Mouse (Mus musculus): ENCODE results near the gene Olfr773. TPM values are rescaled to one million over a fixed set of nuclear protein-coding genes. Genes with fewer than 3 reads are reported as not detected.
A peak's percentile ranks its signal among the peaks of the same experiment; 100 is the strongest.
"Not testable (repeated sequence)": the region's sequence is repeated elsewhere in the genome, so short reads cannot be mapped to it uniquely, and the experiment has no call there.

The Olfr773 gene
- not detected for total RNA-seq (2021)
- long read RNA-seq, experiment 1 = 0 reads
- long read RNA-seq, experiment 2 = 0 reads

DNA sequence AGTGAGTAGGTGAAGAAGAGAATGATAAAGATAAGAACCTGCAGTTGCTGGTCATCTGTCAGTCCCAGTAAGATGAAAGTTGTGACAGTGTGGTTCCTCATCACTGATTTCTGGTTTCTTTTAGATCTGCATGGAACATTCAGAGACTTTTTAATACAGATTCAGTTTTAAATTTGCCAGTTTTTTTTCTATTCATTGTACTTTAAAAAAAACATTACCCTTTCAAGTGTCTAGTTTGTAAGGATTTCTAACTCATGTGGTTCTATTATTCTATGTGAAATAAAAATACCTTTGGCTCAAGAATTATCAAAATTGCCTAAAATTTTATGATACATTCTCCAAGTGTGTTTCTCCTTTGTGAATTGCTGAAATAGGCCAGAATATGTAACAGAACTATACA is at the start of gene Olfr773:
TSS of gene Olfr773 (minus strand) at position 101 of the 400 bp plus-strand sequence.
- not testable (repeated sequence) for DNase-seq (ENCODE audit: low spot score in 2 of 2)

DNA sequence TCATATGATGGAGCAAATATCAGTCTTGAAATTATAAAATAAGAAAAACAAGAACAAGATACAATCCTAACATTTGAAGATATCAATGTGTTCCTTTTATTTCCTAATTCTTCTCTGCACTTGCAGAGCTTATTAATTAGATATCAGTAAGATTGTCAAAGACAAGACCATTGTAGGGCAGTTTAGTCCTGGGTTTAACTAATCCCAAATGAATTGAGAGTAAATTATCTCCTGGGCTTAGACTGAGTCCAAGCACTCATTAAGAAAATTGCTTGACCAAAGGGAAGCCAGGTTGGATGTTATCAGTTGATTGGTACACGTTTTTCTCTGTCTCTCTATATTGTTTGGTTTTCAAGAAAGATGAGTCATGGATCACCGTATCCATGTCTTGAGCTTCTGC is 48.7 kb upstream of the Olfr773 start, which contains the start of gene Olfr774:
TSS of gene Olfr774 (plus strand) at position 301 of the 400 bp plus-strand sequence.
- DNase-seq (ENCODE audit: low spot score in 2 of 2) = no peak

DNA sequence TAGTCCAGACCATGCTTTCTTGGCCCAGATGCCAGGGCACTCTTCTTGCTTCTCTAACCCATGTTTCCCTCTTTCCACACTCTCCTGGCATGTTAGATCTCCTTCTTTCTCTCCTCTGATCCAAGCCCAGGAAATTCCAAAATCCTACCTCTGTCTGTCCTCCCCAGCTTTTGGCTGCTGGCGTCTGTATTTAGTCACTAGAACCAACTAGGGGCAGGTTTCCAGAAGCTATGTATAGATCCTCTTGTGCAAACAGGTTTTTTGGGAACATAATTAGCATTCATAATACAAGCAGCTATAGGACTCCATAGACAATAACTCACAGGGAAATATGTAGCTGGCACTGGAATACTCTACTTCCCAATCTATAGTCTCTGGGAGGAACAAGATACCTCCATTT is 43.5 kb upstream of the Olfr773 start:
- peak; percentile 3 to 6 for DNase-seq (ENCODE audit: low spot score in 2 of 2)

DNA sequence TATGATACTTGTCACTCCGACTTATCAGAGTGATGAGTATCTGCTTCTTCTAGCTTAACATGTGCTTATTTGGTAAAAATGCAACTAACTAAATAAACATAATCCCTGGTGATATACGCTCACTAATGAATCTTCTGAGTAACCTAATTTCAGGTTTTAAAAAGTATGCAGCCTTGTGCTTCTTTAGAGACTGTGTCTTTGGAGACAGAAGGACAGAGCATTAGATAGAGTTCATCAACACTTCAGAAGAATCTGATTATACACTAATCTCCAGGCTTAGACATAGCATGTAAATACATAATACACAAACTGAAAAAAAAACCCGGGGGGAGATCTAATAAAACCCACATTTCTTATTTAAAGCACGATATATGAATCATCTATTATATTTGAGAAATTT is 9.4 kb downstream of the Olfr773 start, which contains the start of gene Olfr772:
TSS of gene Olfr772 (minus strand) at position 101 of the 400 bp plus-strand sequence.
- not testable (repeated sequence) for DNase-seq (ENCODE audit: low spot score in 2 of 2)

DNA sequence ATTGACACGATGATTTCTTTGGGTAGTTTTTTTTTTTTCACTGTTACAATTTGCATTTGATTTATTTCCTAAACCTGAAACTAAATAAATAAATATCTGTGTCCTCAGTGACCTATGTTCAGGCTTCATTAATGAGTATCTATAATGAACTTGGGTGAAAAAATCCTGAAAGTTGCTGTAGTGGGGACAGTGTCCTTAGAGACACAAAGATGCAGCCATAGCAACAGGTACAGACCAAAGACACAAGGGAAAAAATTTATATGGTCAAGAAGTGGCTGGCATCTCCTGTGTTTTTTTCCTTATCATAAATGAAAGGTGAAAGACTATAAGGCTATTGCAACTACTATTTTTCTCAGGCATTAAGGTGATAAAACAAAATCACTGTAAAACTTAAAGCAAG is 22.6 kb downstream of the Olfr773 start, which contains the start of gene Olfr771:
TSS of gene Olfr771 (minus strand) at position 101 of the 400 bp plus-strand sequence.
- DNase-seq (ENCODE audit: low spot score in 2 of 2) = no peak

DNA sequence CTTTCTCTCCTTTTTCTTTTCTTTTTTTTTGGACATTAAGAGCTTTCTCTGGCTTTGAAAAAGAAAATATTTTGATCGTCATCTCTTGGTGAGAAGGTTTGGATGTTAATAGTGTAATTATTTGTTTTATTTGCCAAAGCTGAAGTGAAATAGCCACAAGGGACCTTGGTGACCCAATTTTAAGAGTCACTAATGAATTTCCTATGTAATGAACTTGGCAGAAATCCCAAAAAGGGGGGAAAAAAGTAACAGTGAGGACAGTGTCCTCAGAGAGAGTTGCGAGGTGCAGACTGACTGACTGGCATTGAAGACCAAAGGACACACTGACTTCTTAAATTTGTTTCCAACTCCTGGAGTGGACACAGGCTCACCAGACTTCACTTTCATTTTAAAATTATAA is 48.3 kb downstream of the Olfr773 start, which contains the start of gene Olfr770:
TSS of gene Olfr770 (minus strand) at position 101 of the 400 bp plus-strand sequence.
- no peak for DNase-seq (ENCODE audit: low spot score in 2 of 2)

Other genes with a start within 250 kb of the Olfr773 start
- gene Mettl7b, start 226.4 kb downstream of the Olfr773 start, total RNA-seq (2021) = not detected
- not detected for gene Olfr9, start 198.0 kb downstream of the Olfr773 start, total RNA-seq (2021)
- gene Olfr763, start 176.6 kb downstream of the Olfr773 start, total RNA-seq (2021) = not detected
- not detected for gene Olfr764-ps1, start 147.5 kb downstream of the Olfr773 start, total RNA-seq (2021)
- not detected for gene Olfr765, start 137.4 kb downstream of the Olfr773 start, total RNA-seq (2021)
- gene Olfr766-ps1, start 118.4 kb downstream of the Olfr773 start, total RNA-seq (2021) = not detected
- not detected for gene Olfr767, start 104.5 kb downstream of the Olfr773 start, total RNA-seq (2021)
- gene Olfr768, start 88.0 kb downstream of the Olfr773 start, total RNA-seq (2021) = not detected
- gene Olfr769, start 69.6 kb downstream of the Olfr773 start, total RNA-seq (2021) = not detected
- gene Olfr770, start 48.4 kb downstream of the Olfr773 start, total RNA-seq (2021) = not detected
- gene Olfr771, start 22.7 kb downstream of the Olfr773 start, total RNA-seq (2021) = not detected
- gene Olfr772, start 9.5 kb downstream of the Olfr773 start, total RNA-seq (2021) = not detected
- gene Olfr774, start 48.8 kb upstream of the Olfr773 start, total RNA-seq (2021) = not detected
- not detected for gene Olfr775, start 61.0 kb upstream of the Olfr773 start, total RNA-seq (2021)
- gene Olfr776, start 71.7 kb upstream of the Olfr773 start, total RNA-seq (2021) = not detected
- gene Olfr777, start 84.1 kb upstream of the Olfr773 start, total RNA-seq (2021) = not detected
- not detected for gene Olfr780, start 130.7 kb upstream of the Olfr773 start, total RNA-seq (2021)
- gene Olfr781, start 141.4 kb upstream of the Olfr773 start, total RNA-seq (2021) = not detected
- gene Olfr782, start 161.4 kb upstream of the Olfr773 start, total RNA-seq (2021) = not detected
- under 1 TPM; 0.14 to 0.21 TPM for gene Olfr784, start 196.7 kb upstream of the Olfr773 start, total RNA-seq (2021)
- gene Olfr785, start 218.0 kb upstream of the Olfr773 start, total RNA-seq (2021) = not detected
- not detected for gene Olfr786, start 239.9 kb upstream of the Olfr773 start, total RNA-seq (2021)

All from left cerebral cortex, adult 18-20 months (tissue).